Mouse (Mus musculus) embryonic fibroblast, embryonic 13.5 days (primary cell): ENCODE results near the gene Gpr15.

Experiments
- CTCF ChIP-seq: IDR thresholded peaks from 2 replicates; pipeline ENCODE4 v1.5.1; 2011; ENCODE audit warnings: mild to moderate bottlenecking, control low read depth, low read length, moderate library complexity, borderline replicate concordance; ENCODE audit not compliant: insufficient read depth
- POLR2A ChIP-seq: IDR thresholded peaks from 2 replicates; pipeline ENCODE4 v1.6.1; 2011; ENCODE audit warnings: low read depth, mild to moderate bottlenecking, control low read depth, low read length, moderate library complexity

DNA sequence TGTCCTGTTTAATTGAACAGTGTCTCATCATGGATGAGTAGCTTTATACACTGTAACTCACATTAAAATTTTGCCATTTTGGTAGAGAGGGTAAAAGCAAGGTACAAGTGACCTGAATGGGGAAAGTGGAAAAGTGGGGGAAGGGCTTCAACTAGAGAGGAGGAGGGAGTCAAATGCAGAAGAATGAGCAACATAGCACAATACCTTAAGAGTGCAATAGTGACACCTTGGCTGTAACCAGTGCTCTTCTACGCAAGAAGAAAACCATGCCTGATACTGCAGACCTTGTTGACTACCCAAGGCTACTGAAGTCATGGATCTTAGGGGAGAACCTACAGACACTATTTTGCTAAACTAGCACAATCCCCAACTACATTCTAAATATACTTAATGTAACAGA is 21.6 kb downstream of the Gpr15 start:
- TF ChIP-seq CTCF (no peak), POLR2A (no peak)
